Mouse (Mus musculus) lung, embryonic 16.5 days (tissue): Measurements from ENCODE around the gene Fkbpl. TPM values are rescaled to one million over a fixed set of nuclear protein-coding genes. Genes with fewer than 3 reads are reported as not detected.

Experiments used
- ATAC-seq: fragments of 200-750 bp; cut with Nextera tagmentation; 2 replicates; pipeline ENCODE4 v1.8.0; 2017; ENCODE audit warnings: low read depth, mild to moderate bottlenecking, moderate library complexity
- H3K27ac ChIP-seq: fragments of 300-500 bp; sonication (generic); 2 replicates; pipeline ENCODE4 v1.5.1; 2014; ENCODE audit warnings: mild to moderate bottlenecking, control low read depth, low read length
- H3K27me3 ChIP-seq: fragments of 300-500 bp; sonication (generic); 2 replicates; pipeline ENCODE4 v1.6.1; 2014; ENCODE audit warnings: low read depth, low read length, mixed read lengths; ENCODE audit not compliant: control insufficient read depth, insufficient read depth
- H3K36me3 ChIP-seq: fragments of 300-500 bp; sonication (generic); 2 replicates; pipeline ENCODE4 v1.6.1; 2014; ENCODE audit warnings: low read length; ENCODE audit not compliant: control insufficient read depth, insufficient read depth
- H3K4me1 ChIP-seq: fragments of 300-500 bp; sonication (generic); replicated peaks from 2 replicates; pipeline ENCODE4 v1.6.1; 2014; ENCODE audit warnings: low read length, mixed read lengths; ENCODE audit not compliant: control insufficient read depth, insufficient read depth
- H3K4me2 ChIP-seq: fragments of 300-500 bp; sonication (generic); 2 replicates; pipeline ENCODE4 v1.6.1; 2014; ENCODE audit warnings: low read depth, low read length, control low read depth
- H3K4me3 ChIP-seq: fragments of 300-500 bp; sonication (generic); 2 replicates; pipeline ENCODE4 v1.5.1; 2014; ENCODE audit warnings: mild to moderate bottlenecking, low read length, control low read depth
- H3K9ac ChIP-seq: fragments of 300-500 bp; sonication (generic); 2 replicates; pipeline ENCODE4 v1.6.1; 2014; ENCODE audit warnings: low read length, control low read depth
- H3K9me3 ChIP-seq: fragments of 300-500 bp; sonication (generic); 2 replicates; pipeline ENCODE4 v1.6.1; 2016; ENCODE audit warnings: low read length; ENCODE audit not compliant: control insufficient read depth
- WGBS: fragments of 180-500 bp; shearing (Covaris S2); extraction: QIAGEN DNeasy Blood & Tissue Kit; methylation state at CpG from one replicate; pipeline ENCODE4 v1.1.7; 2014; 5-methylcytosine and 5-hydroxymethylcytosine counted together
- polyA plus RNA-seq: library from polyadenylated mRNA; unstranded; fragments of >200 nt; fragmentation: Nextera tagmentation; extraction: Ambion mirVana; gene quantifications from 2 replicates; pipeline ENCODE4 v1.2.1, GENCODE M21; 2015

Gene Fkbpl
- polyA plus RNA-seq, 1 experiment from 2014 or later: 15.2 TPM

DNA sequence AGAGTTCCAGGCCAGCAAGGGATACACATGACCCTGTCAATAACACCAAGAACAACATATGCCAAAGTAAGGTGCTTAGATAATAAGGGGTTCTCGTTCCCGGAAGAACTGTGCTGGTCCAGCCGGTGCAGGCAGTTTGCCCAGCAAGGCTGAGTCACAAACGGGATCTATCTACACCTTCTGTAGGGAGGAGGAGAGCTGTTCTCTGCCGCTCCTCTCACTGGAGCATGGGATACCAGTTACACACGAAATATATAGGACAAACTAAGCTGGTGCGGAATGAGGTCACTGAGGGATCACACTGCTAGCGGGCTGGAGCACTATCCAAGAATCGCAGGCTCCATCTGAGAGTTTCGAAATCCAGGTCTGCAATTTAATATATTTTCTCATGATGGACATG is 620 bp upstream of the Fkbpl start:
- Histone ChIP-seq H3K27ac (no peak overlapping the region), H3K27me3 (no peaks in the 10 kb centered on the region), H3K36me3 (no peaks in the 10 kb centered on the region), H3K4me1 (peaks cover 24% of the 10 kb centered on the region), H3K9ac (no peak overlapping the region), H3K9me3 (no peaks in the 10 kb centered on the region), H3K4me3 (no peak overlapping the region), H3K4me2 (no peak overlapping the region)
- no peak for ATAC-seq
- WGBS: 74% methylated on average over 10 of the region's 10 CpGs

DNA sequence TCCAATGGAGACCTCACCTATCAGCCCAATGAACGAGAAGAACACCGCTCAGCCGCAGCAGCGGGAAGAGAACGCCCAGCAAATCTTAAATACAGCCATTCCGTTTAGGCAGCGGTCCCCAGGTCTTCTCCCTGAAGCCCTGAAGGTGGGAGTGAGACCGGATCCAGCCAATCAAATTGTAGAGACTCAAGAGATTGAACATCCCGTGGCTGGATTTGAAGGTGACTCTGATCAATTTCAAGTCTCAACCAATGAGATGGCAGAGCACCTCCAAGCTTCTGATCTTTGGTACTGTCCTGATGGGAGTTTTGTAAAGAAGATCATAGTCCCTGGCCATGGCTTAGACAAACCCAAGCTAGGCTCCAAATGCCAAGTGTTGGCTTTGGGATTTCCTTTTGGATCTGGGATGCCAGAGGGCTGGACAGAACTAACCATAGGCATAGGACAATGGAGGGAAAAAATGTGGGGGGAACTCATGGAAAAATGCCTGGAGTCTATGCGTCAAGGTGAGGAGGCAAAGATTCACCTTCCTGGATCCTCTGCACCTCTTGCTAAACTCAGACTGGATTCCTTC is 779 bp downstream of the Fkbpl start:
- 37% methylated on average over 10 of the region's 10 CpGs for WGBS
- Histone ChIP-seq H3K27ac (no peak overlapping the region), H3K9ac (peak overlapping the region; percentile 74), H3K4me2 (peak overlapping the region; percentile 79), H3K9me3 (no peaks in the 10 kb centered on the region), H3K4me3 (peak overlapping the region; percentile 77), H3K36me3 (peaks cover under 1% of the 10 kb centered on the region; the same call in 1 of the 2 replicates), H3K4me1 (peaks cover 24% of the 10 kb centered on the region), H3K27me3 (no peaks in the 10 kb centered on the region)
- no peak for ATAC-seq

DNA sequence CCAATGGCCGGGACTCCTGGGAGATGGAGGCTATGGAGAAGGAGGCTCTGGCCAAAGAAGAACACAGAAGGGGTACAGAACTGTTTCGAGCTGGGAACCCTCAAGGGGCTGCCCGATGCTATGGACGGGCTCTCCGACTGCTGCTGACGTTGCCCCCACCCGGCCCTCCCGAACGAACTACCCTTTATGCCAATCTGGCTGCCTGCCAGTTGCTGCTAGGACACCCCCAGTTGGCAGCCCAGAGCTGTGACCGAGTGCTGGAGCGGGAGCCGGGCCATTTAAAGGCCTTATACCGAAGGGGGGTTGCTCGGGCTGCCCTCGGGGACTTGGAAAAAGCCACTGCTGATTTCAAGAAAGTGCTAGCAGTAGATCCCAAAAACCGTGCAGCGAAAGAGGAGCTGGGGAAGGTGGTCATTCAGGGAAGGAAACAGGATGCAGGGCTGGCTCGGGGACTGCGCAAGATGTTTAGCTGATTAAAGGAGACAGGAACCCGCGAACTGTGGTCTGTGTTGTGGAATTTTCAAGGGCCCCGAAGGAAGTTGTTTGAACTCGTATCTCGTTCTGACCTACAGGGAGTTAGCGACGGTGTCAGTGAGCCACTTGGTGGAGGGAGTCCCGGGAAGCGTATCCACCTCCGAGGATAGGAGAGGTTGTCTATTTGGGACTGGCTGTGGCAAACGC is 1.4 kb downstream of the Fkbpl start:
- 82% methylated on average over 30 of the region's 30 CpGs for WGBS

DNA sequence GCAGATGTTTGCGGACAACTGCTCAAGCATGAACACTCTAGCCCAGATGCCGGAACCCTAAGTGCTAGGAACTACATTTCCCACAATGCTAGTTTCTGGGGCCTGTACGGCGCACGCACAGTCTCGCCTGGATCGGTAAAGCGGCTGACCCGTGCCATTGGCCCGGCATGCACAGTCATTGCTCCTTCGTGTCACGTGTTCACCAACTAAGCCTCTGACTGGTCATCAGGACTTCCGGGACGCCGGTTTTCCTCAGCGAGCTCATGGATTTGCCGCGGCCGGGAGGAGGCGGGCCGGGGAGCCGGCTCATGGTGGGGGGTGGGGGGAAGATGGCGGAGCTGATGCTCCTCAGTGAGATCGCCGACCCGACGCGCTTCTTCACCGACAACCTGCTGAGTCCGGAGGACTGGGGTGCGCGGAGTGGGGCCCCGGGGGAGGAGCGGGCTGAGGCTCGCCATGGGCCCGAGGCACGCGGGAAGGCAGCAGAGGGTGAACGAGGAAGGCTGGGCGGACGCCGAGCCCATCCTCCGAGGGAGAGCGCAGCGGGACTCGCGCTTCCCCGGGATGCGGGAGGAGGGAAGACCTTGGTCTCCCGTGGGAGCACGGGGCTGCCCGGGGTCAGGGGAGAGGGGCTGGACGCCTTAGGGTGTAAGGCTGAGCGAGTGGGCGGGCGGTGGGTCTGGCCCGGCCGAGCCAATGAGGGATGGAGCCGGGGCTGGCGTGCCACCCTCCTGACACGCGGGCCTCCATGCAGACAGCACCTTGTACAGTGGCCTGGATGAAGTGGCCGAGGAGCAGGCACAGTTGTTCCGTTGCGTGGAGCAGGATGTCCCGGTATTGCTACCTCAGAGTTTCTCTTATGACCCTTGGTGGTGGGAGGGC is 2.6 kb downstream of the Fkbpl start, which contains the start of gene Atf6b:
TSS of gene Atf6b (plus strand) at position 241 of the 882 bp plus-strand sequence.
- whole genome bisulfite sequencing: under 1% methylated on average over 63 of the region's 66 CpGs
- H3K4me3 ChIP-seq: peak within 1 kb of the TSS; percentile 84
- peak within 1 kb of the TSS; percentile 36; the same call in 1 of the 2 replicates for H3K27ac ChIP-seq
- peak within 1 kb of the TSS; percentile 84 for H3K9ac ChIP-seq
- peak within 1 kb of the TSS; percentile 87 for H3K4me2 ChIP-seq
- H3K27me3 ChIP-seq: no peaks in the 10 kb centered on the region
- H3K9me3 ChIP-seq: no peaks in the 10 kb centered on the region
- H3K4me1 ChIP-seq: peaks cover 24% of the 10 kb centered on the region
- H3K36me3 ChIP-seq: peaks cover 12% of the 10 kb centered on the region
- peak; percentile 97 for ATAC-seq

More for the DNA sequence above, 1.4 kb downstream of the Fkbpl start:
- Histone ChIP-seq H3K9me3 (no peaks in the 10 kb centered on the region), H3K27ac (no peak overlapping the region; the same call in 1 of the 2 replicates), H3K4me2 (peak overlapping the region; percentile 40), H3K27me3 (no peaks in the 10 kb centered on the region), H3K4me1 (peaks cover 24% of the 10 kb centered on the region), H3K36me3 (peaks cover 5% of the 10 kb centered on the region), H3K4me3 (no peak overlapping the region; the same call in 1 of the 2 replicates), H3K9ac (no peak overlapping the region)
- ATAC-seq: no peak

DNA sequence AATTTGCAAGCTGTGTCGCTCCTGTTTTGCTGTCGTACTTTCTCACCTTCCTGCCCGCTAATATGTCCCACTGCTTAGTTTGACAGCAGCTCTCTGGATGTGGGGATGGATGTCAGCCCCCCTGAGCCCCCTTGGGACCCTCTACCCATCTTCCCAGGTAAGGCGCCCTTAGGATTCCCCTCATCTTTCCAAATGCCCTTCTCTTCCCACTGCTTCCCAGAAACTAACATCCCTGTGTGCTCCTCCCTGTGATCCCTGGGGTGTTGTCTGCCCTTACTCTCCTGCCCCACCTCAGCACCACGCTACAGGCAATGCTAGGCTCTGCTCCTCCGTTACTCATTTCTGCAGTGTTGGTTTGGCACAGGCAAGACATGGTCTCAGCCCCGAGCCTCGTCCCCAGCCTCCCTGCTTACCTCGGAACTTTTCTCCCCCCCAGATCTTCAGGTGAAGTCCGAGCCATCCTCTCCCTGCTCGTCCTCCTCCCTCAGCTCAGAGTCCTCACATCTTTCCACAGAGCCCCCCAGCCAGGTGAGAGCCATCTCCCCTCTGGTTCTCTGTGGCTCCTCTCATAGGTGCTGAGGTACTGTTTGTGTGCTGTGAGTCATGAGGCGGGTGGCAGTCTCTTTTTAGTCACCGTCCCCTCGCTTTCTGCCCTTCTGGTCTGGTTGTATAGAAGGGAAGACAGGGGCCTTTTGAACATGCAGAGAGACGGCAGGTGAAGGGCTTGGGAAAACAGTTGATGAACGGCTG is 3.8 kb downstream of the Fkbpl start:
- Histone ChIP-seq H3K9ac (no peak overlapping the region), H3K27ac (no peak overlapping the region), H3K9me3 (no peaks in the 10 kb centered on the region), H3K4me2 (peak overlapping the region; percentile 87), H3K4me3 (no peak overlapping the region), H3K36me3 (peaks cover 13% of the 10 kb centered on the region), H3K27me3 (no peaks in the 10 kb centered on the region), H3K4me1 (peaks cover 24% of the 10 kb centered on the region)
- no peak for ATAC-seq
- 80% methylated on average over 16 of the region's 16 CpGs for WGBS

DNA sequence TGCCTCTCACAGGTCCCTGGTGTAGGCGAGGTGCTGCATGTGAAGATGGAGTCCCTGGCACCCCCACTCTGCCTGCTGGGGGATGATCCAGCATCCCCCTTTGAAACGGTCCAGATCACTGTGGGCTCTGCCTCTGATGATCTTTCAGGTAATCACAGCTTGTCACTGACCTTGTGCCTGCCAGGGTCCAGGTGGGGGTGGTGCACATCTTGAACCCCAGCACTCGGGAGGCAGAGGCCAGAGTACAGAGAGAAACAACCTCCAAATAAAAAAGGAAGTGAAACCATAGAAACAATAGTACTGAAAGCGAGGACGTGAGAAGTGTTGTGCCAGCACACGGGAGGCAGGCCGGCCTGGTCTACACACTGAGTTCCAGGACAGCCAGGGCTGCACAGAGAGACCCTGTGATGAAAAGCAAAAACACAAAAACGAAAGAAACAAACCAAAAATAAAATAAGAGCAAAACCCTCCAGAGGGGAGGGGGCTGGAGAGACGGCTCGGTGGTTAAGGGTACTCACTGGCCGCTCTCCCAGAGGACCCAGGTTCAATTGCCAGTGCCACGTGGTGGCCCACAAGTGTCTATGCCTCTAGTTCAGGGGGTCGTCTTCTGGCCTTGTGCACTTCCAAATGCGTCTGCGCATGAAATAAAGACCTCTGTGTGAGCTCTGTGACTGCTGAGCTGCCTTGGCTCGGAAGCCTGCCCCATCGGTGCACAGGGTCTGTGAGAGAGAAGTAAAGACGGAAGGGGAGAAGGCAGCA is 4.7 kb downstream of the Fkbpl start:
- Histone ChIP-seq H3K9me3 (no peaks in the 10 kb centered on the region), H3K27ac (no peak overlapping the region), H3K27me3 (no peaks in the 10 kb centered on the region), H3K4me3 (no peak overlapping the region), H3K36me3 (peaks cover 13% of the 10 kb centered on the region), H3K9ac (no peak overlapping the region), H3K4me1 (peaks cover 23% of the 10 kb centered on the region), H3K4me2 (no peak overlapping the region)
- no peak for ATAC-seq
- 80% methylated on average over 18 of the region's 18 CpGs for WGBS

DNA sequence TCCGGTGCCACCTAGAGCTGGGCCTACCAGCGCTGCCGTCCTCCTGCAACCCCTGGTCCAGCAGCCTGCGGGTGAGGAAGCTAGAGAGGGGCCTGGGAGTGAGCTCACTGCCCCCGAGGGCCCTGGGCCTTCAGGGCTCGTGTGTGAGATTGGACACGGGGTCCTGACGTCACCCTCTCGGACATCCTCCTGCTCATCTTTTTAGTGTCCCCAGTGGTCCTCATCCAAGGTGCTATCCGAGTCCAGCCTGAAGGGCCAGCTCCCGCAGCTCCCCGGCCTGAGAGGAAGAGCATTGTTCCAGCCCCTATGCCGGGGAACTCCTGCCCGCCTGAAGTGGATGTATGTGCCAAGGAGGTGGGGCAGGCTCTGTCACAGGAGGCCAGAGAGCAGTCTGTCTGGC is 6.2 kb downstream of the Fkbpl start:
- no peak for ATAC-seq
- H3K36me3 ChIP-seq: peaks cover 13% of the 10 kb centered on the region
- H3K27ac ChIP-seq: no peak overlapping the region
- H3K9me3 ChIP-seq: no peaks in the 10 kb centered on the region
- no peak overlapping the region for H3K9ac ChIP-seq
- H3K4me1 ChIP-seq: peaks cover 26% of the 10 kb centered on the region
- no peak overlapping the region for H3K4me3 ChIP-seq
- no peaks in the 10 kb centered on the region for H3K27me3 ChIP-seq
- no peak overlapping the region for H3K4me2 ChIP-seq
- WGBS: 91% methylated on average over 14 of the region's 14 CpGs

DNA sequence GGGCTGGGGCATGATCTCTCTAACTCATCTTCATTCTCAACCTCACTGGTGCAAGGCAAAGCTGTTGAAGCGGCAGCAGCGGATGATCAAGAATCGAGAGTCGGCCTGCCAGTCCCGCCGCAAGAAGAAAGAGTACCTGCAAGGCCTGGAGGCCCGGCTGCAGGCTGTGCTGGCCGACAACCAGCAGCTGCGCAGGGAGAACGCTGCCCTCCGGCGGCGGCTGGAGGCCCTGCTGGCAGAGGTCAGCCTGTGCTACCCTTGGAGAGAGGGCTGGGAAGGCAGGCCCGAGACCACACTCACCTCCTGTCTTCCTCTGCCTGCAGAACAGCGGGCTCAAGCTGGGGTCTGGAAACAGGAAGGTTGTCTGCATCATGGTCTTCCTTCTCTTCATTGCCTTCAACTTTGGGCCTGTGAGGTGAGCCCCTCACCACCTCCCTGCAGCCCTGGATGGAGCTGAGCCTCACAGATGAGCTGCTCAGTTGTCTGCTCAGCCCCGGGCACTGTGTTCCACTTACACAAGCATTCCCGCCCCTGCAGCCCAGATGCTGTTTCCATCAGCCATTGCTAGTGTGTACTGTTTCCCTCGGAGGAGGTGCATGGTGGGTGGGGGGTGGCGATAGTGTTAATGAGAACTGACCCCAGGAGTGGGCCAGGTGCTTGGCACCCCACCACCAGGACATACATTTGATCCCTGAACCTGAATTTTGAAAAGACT is 7.1 kb downstream of the Fkbpl start:
- WGBS: 47% methylated on average over 19 of the region's 19 CpGs
- Histone ChIP-seq H3K36me3 (peaks cover 13% of the 10 kb centered on the region), H3K4me2 (no peak overlapping the region), H3K27me3 (no peaks in the 10 kb centered on the region), H3K9me3 (no peaks in the 10 kb centered on the region), H3K27ac (no peak overlapping the region), H3K9ac (no peak overlapping the region), H3K4me3 (no peak overlapping the region), H3K4me1 (peaks cover 25% of the 10 kb centered on the region)
- no peak for ATAC-seq
